Mouse (Mus musculus) forebrain, embryonic 13.5 days (tissue): ENCODE results near the gene Crip2. TPM values are rescaled to one million over a fixed set of nuclear protein-coding genes. Genes with fewer than 3 reads are reported as not detected.

Experiments
- polyA plus RNA-seq: library from polyadenylated mRNA; unstranded; fragments of >200 nt; fragmentation: Nextera tagmentation; extraction: Ambion mirVana; gene quantifications from 2 replicates; pipeline ENCODE4 v1.2.1, GENCODE M21; 2015

Crip2 gene
- polyA plus RNA-seq, 1 experiment from 2014 or later, result 314 TPM

Other genes with a start within 250 kb of the Crip2 start
- gene Jag2, start 210.5 kb upstream of the Crip2 start, polyA plus RNA-seq, result 4.1 TPM in 2 replicates
- gene Nudt14, start 198.1 kb upstream of the Crip2 start, polyA plus RNA-seq, result 57.1 and 61.2 TPM in 2 replicates
- 30.3 and 32.7 TPM in 2 replicates for gene Btbd6, start 163.8 kb upstream of the Crip2 start, polyA plus RNA-seq
- gene Brf1, start 139.5 kb upstream of the Crip2 start, polyA plus RNA-seq, result 62.5 and 68.8 TPM in 2 replicates
- 17.4 and 20.9 TPM in 2 replicates for gene Pacs2, start 125.7 kb upstream of the Crip2 start, polyA plus RNA-seq
- gene Tex22, start 65.7 kb upstream of the Crip2 start, polyA plus RNA-seq, result not detected in 2 replicates
- 19.5 and 20.2 TPM in 2 replicates for gene Mta1, start 42.0 kb upstream of the Crip2 start, polyA plus RNA-seq
- 35.9 and 40.0 TPM in 2 replicates for gene Crip1, start 6.1 kb downstream of the Crip2 start, polyA plus RNA-seq
- 32.2 and 41.2 TPM in 2 replicates for gene Tedc1, start 16.2 kb downstream of the Crip2 start, polyA plus RNA-seq
- gene Tmem121, start 45.7 kb downstream of the Crip2 start, polyA plus RNA-seq, result 23.9 and 27.8 TPM in 2 replicates